Mouse (Mus musculus) B cell, adult 67 days (primary cell): ENCODE results near the gene Gm10097. TPM values are rescaled to one million over a fixed set of nuclear protein-coding genes. Genes with fewer than 3 reads are reported as not detected.

ENCODE experiments used
- total RNA-seq, 2 experiments: library from RNA; stranded (reverse); gene quantifications; 4 replicates each; pipeline ENCODE4 v1.2.4; 2023

The Gm10097 gene
- not detected for total RNA-seq

DNA sequence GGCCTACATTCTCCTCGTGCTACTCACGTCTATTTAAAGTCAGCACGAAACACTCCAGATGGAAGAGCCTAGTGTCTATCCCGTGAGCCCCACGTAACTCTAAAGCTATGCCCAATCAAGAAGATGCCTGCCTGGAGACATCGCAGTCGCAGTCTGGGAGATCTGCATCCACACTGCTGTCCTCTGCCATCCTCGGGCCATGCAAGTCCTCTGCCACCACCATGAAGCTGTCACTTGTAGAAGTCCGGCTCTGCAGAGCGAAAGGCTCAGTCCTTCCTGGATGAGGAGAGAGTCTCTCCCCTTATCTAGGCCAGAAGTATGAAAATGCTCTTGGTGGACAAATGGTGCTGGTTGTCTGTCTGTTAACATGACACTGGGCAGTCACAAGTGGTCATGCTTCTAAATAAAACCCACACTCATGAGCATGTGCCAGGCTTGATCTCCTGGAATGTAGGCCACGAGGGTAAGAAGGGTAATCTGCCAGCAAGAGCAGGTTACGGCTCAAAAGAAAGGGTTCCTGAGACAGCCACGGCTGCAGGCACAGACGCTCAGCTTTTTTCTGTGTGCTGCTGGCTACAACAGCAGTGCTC is at the start of gene Gm10097:
Gm10097 (plus strand) TSS at position 517 of the 590 bp plus-strand sequence.

